Mouse (Mus musculus) stomach, embryonic 14.5 days (tissue): Measurements from ENCODE around the gene Sytl3. TPM values are rescaled to one million over a fixed set of nuclear protein-coding genes. Genes with fewer than 3 reads are reported as not detected.

Experiments used
- ATAC-seq: fragments of 200-750 bp; cut with Nextera tagmentation; 2 replicates; pipeline ENCODE4 v1.8.0; 2017; ENCODE audit warnings: low read depth, moderate TSS enrichment; ENCODE audit not compliant: insufficient number of reproducible peaks, insufficient read depth, low FRiP score
- H3K27ac ChIP-seq: fragments of 300-500 bp; sonication (generic); 2 replicates; pipeline ENCODE4 v1.5.1; 2014; ENCODE audit warnings: mild to moderate bottlenecking, low read length, moderate library complexity, mixed read lengths
- H3K27me3 ChIP-seq: fragments of 300-500 bp; sonication (generic); 2 replicates; pipeline ENCODE4 v1.6.1; 2014; ENCODE audit warnings: low read length, control low read depth, mixed read lengths; ENCODE audit not compliant: control insufficient read depth, insufficient read depth
- H3K36me3 ChIP-seq: fragments of 300-500 bp; sonication (generic); 2 replicates; pipeline ENCODE4 v1.6.1; 2014; ENCODE audit warnings: mild to moderate bottlenecking, control low read depth, low read length, moderate library complexity, mixed read lengths; ENCODE audit not compliant: control insufficient read depth, insufficient read depth
- H3K4me1 ChIP-seq: fragments of 300-500 bp; sonication (generic); 2 replicates; pipeline ENCODE4 v1.6.1; 2014; ENCODE audit warnings: low read length, control low read depth, mixed read lengths; ENCODE audit not compliant: control insufficient read depth, insufficient read depth
- H3K4me2 ChIP-seq: fragments of 300-500 bp; sonication (generic); replicated peaks from 2 replicates; pipeline ENCODE4 v1.6.1; 2014; ENCODE audit warnings: low read depth, low read length, control low read depth
- H3K4me3 ChIP-seq: fragments of 300-500 bp; sonication (generic); 2 replicates; pipeline ENCODE4 v1.5.1; 2014; ENCODE audit warnings: low read depth, low read length, control low read depth
- H3K9ac ChIP-seq: fragments of 300-500 bp; sonication (generic); replicated peaks from 2 replicates; pipeline ENCODE4 v1.6.1; 2014; ENCODE audit warnings: low read depth, mild to moderate bottlenecking, control low read depth, low read length, moderate library complexity, mixed read lengths
- H3K9me3 ChIP-seq: fragments of 300-500 bp; sonication (generic); 2 replicates; pipeline ENCODE4 v1.6.1; 2016; ENCODE audit warnings: low read depth, low read length, control low read depth; ENCODE audit not compliant: control insufficient read depth
- WGBS: fragments of 180-500 bp; shearing (Covaris S2); extraction: QIAGEN DNeasy Blood & Tissue Kit; methylation state at CpG from one replicate; pipeline ENCODE4 v1.1.7; 2014; 5-methylcytosine and 5-hydroxymethylcytosine counted together
- polyA plus RNA-seq: library from polyadenylated mRNA; unstranded; fragments of >200 nt; fragmentation: Nextera tagmentation; extraction: Ambion mirVana; gene quantifications from 2 replicates; pipeline ENCODE4 v1.2.1, GENCODE M21; 2014

The Sytl3 gene
- polyA plus RNA-seq, 1 experiment from 2014 or later: 0.90 TPM

DNA sequence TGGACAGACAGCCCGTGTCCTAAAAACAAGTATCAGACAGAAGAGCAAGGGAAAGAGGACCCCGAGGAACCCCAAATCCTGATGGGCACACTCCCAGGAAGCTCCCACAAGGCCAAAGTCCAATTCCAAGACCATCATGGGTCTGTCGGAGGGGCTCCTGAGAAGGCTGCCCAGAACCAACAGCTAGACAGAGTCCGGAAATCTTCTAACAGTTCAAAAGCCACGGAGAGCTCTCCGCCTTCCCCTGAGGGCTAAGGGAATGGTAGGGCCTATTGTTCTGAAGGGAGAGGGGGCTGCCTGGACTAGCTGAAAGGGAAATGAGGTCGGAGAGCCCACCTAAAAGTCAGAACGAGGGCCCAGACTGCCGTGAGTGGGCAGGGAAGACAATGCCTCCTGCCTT is 85.5 kb downstream of the Sytl3 start:
- WGBS: 76% methylated on average over 9 of the region's 9 CpGs
- peaks cover 9% of the 10 kb centered on the region for H3K4me1 ChIP-seq
- H3K36me3 ChIP-seq: peaks cover 16% of the 10 kb centered on the region; the same call in 1 of the 2 replicates
- H3K4me2 ChIP-seq: no peak overlapping the region
- no peak overlapping the region for H3K27ac ChIP-seq
- H3K27me3 ChIP-seq: no peaks in the 10 kb centered on the region
- no peaks in the 10 kb centered on the region for H3K9me3 ChIP-seq
- ATAC-seq: no peak
- no peak overlapping the region for H3K9ac ChIP-seq
- no peak overlapping the region for H3K4me3 ChIP-seq

GRCm38 (mm10) chr17:6744871-6745270 is 86.0 kb downstream of the Sytl3 start:
- H3K27ac ChIP-seq: no peak overlapping the region
- H3K4me1 ChIP-seq: peaks cover 9% of the 10 kb centered on the region
- H3K9me3 ChIP-seq: no peaks in the 10 kb centered on the region
- ATAC-seq: no peak
- H3K36me3 ChIP-seq: peaks cover 16% of the 10 kb centered on the region; the same call in 1 of the 2 replicates
- H3K27me3 ChIP-seq: no peaks in the 10 kb centered on the region
- H3K9ac ChIP-seq: no peak overlapping the region
- H3K4me3 ChIP-seq: no peak overlapping the region
- H3K4me2 ChIP-seq: no peak overlapping the region
- WGBS: 91% methylated on average over 14 of the region's 14 CpGs

DNA sequence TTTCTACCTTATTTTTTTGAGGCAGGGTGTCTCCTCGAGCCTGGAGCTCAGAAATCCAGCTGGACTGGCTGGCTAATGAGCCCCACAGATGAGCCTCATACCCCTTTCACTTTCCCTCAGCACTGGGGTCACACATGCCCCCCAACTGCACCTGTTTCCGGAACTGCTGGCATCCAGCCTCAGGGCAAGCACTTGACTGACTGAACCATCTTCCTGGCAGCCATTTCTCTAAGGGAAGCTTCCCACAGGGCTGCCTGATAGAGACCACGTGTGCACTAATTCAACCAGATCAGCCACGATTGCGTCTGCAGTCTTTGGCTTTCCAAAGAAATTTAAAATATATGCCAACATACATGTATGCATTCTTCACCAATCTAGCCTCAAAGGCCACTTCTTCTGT is 86.6 kb downstream of the Sytl3 start:
- Histone ChIP-seq H3K27me3 (no peaks in the 10 kb centered on the region), H3K4me2 (no peak overlapping the region), H3K36me3 (peaks cover 11% of the 10 kb centered on the region; the same call in 1 of the 2 replicates), H3K4me1 (peaks cover 9% of the 10 kb centered on the region), H3K9ac (no peak overlapping the region), H3K9me3 (no peaks in the 10 kb centered on the region), H3K4me3 (no peak overlapping the region), H3K27ac (no peak overlapping the region)
- ATAC-seq: no peak
- WGBS: 85% methylated on average over 5 of the region's 5 CpGs

DNA sequence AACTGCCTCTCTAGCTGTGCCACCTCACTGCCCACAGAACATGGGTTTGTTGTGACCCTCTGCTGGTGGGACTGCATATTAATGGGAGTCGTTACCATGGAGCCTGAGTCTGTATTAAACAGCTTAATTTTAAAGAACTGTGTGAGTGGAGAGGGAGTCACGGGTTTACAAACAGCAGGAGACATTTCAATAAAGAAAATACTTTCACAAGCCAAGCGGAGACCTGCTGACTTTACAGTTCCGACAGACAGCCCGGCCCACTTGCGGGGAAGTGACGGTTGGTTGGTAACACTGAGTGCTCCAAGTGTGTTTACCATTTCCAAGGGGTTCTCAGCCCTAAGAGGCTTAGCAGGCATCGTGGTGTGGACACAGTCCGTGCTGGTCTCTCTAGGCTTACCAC is 87.1 kb downstream of the Sytl3 start:
- no peak for ATAC-seq
- 74% methylated on average over 9 of the region's 9 CpGs for WGBS
- Histone ChIP-seq H3K27ac (no peak overlapping the region), H3K4me3 (no peak overlapping the region), H3K27me3 (no peaks in the 10 kb centered on the region), H3K4me1 (peaks cover 9% of the 10 kb centered on the region), H3K9me3 (no peaks in the 10 kb centered on the region), H3K36me3 (peaks cover 7% of the 10 kb centered on the region; the same call in 1 of the 2 replicates), H3K4me2 (no peak overlapping the region), H3K9ac (no peak overlapping the region)

DNA sequence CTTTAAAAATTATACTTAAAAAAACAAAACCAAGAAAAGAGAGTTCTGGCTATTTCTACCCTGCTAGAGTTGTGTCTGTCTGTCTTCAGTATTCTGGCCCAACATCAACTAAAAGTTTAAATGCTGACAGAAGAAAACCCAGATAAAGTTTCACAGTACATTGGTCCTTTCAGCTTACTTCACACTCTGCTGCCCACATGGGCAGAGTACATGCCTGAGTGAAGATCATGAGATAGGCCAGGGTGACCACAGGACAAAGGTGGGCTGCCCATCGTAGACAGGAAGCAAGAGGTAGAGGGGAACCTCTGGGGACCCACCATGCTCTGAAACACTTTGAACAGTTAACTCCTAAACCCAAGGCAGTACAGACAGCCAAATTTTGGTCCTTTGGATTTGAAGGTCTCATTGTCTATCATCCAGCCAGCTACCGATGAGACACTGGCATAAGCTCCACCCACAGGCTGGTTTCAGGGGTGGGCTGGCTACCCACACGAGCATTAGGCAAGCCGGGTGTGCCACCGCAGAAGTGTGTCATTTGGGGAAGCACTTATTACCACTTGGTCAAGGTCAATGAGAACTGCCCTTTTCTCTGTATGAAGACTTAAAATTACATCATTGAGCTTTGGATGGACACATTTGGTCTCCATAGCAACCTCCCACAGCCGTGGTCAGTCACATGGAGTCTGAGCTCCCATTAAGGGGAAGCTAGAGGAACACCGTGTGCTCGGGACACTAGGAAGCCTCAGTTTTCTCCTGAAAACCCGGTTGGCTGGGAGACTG is 87.7 kb downstream of the Sytl3 start:
- Histone ChIP-seq H3K4me2 (no peak overlapping the region), H3K27me3 (no peaks in the 10 kb centered on the region), H3K36me3 (peaks cover 7% of the 10 kb centered on the region; the same call in 1 of the 2 replicates), H3K9me3 (no peaks in the 10 kb centered on the region), H3K27ac (no peak overlapping the region), H3K9ac (no peak overlapping the region), H3K4me1 (peaks cover 9% of the 10 kb centered on the region), H3K4me3 (no peak overlapping the region)
- WGBS: 78% methylated on average over 9 of the region's 9 CpGs
- ATAC-seq: no peak

DNA sequence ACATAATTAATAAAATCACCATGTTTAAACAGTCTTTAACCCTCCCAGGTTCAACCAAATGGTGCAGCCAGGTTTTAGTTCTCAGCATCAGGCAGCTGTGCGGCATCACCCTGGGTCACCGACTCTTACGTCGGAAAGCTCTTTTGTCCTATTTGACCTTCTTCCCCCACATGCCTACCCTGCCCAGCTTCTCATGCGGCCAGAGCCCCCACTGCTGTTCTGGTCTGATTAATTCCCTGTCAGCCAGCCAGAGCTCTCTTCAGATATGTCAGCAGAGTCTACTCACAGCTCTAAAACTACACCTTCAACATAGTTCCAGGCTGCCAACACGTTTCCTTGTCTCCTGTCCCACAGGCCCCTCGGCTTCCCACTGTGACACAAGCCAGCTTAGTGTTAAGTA is 88.6 kb downstream of the Sytl3 start:
- Histone ChIP-seq H3K36me3 (peaks cover 10% of the 10 kb centered on the region; the same call in 1 of the 2 replicates), H3K4me2 (no peak overlapping the region), H3K27me3 (no peaks in the 10 kb centered on the region), H3K4me1 (peaks cover 7% of the 10 kb centered on the region), H3K27ac (no peak overlapping the region), H3K9ac (no peak overlapping the region), H3K9me3 (no peaks in the 10 kb centered on the region), H3K4me3 (no peak overlapping the region)
- 40% methylated on average over 7 of the region's 7 CpGs for WGBS
- no peak for ATAC-seq

GRCm38 (mm10) chr17:6748779-6749464 is 90.0 kb downstream of the Sytl3 start:
- H3K9me3 ChIP-seq: no peaks in the 10 kb centered on the region
- H3K4me2 ChIP-seq: no peak overlapping the region
- H3K4me1 ChIP-seq: peaks cover 6% of the 10 kb centered on the region; the same call in 1 of the 2 replicates
- WGBS: 79% methylated on average over 17 of the region's 17 CpGs
- H3K9ac ChIP-seq: no peak overlapping the region
- peaks cover 14% of the 10 kb centered on the region; the same call in 1 of the 2 replicates for H3K36me3 ChIP-seq
- H3K27ac ChIP-seq: no peak overlapping the region
- no peaks in the 10 kb centered on the region for H3K27me3 ChIP-seq
- no peak for ATAC-seq
- H3K4me3 ChIP-seq: no peak overlapping the region

- WGBS: 64% methylated on average over 11 of the region's 11 CpGs
- Histone ChIP-seq H3K36me3 (peaks cover 14% of the 10 kb centered on the region; the same call in 1 of the 2 replicates), H3K9me3 (no peaks in the 10 kb centered on the region), H3K4me3 (no peak overlapping the region), H3K9ac (no peak overlapping the region), H3K27ac (no peak overlapping the region), H3K4me1 (peaks cover 6% of the 10 kb centered on the region; the same call in 1 of the 2 replicates), H3K27me3 (no peaks in the 10 kb centered on the region), H3K4me2 (no peak overlapping the region)
- no peak for ATAC-seq
Measured at GRCm38 (mm10) chr17:6751221-6751859, 92.4 kb downstream of the Sytl3 start.
